Mouse (Mus musculus) frontal cortex, postnatal 36 days (tissue): ENCODE measurements at regions not wholly inside any gene's neighbourhood (a gene's known extent, or its start where the extent isn't known, plus 50 kb on each side); places are given as distances from the start of the nearest gene placed in this dataset.

Source experiments
- DNase-seq, 2 experiments: peaks; one replicate each; pipeline ENCODE4 v3.0.0; 2022; ENCODE audit warnings: low spot score in 2 of 2

- DNase-seq, result no peak
Measured at GRCm38 (mm10) chr12:26886635-26887014, 417.6 kb downstream of the Cmpk2 start.

GRCm38 (mm10) chr12:26885831-26886634 is 417.0 kb downstream of the Cmpk2 start:
- DNase-seq, result peak; percentile 30 to 31

- no peak for DNase-seq
Measured at GRCm38 (mm10) chr12:26885083-26885482, 416.1 kb downstream of the Cmpk2 start.

- peak; percentile 69 to 75 for DNase-seq
Measured at GRCm38 (mm10) chr12:26884156-26884555, 415.2 kb downstream of the Cmpk2 start.

DNA sequence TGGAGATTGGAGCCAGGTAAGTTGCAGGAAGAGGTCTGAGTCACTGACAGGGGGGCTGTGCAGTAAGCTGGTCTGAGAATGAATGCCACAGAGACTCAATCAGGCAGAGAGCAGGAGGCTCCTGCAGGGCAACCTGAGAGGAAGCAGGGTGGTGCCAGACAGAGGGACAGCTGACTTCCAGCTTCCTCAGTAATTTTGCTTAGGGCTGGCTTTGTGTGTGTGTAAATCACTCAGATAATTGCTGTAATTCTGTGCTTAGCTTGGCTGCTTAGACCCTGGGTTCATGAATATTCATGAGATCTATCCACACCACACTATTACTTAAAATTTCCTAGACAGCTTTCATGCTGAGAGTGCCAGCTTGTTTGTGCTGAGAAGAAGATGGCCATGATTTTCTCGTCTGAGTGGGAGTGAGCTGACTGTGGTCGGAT is 408.7 kb downstream of the Cmpk2 start:
- DNase-seq, result peak in 1 of 2 experiments; percentile 6

GRCm38 (mm10) chr12:26877284-26877683 is 408.3 kb downstream of the Cmpk2 start:
- DNase-seq, result no peak

DNA sequence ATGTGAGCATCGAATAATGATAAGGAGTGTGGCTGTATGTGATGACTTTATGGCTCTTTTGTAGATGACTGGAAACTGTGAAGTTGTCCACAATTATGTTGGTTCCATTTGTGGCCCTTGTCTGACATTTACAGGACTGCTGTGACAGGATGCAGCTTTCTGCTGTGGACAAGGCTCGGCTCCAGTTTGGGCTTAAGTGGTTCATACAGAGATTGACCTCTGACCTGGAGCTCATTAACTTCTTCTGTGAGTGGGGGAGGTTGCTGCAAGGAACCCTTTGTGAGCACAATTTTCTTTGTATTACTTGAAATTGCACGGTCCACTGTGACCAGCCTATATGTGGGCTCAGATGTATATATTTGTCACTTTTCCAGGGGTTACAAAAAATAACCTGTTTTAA is 403.5 kb downstream of the Cmpk2 start:
- no peak for DNase-seq

GRCm38 (mm10) chr12:26867731-26868130 is 398.7 kb downstream of the Cmpk2 start:
- no peak for DNase-seq

DNA sequence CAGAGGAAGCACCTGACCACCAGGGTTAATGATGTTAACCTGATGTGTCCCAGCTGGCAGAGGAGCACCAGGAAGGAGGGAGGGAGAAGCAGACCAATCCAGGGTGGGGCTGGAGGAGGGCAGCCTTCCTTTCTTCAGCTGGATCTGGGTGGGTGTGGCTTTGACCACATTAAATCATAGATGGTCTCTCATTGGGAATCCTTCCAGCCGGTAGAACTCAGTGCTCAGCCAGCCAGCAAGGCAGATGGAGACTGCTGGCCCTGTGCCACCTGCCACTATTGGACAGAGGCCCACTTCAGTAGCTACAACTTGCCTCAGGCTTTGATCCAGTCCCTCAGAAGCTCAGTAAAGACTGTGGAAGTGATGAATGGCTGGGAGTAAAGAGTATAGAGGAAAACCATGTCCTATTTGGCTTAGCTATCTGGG is 386.1 kb downstream of the Cmpk2 start:
- peak; percentile 44 to 71 for DNase-seq

DNA sequence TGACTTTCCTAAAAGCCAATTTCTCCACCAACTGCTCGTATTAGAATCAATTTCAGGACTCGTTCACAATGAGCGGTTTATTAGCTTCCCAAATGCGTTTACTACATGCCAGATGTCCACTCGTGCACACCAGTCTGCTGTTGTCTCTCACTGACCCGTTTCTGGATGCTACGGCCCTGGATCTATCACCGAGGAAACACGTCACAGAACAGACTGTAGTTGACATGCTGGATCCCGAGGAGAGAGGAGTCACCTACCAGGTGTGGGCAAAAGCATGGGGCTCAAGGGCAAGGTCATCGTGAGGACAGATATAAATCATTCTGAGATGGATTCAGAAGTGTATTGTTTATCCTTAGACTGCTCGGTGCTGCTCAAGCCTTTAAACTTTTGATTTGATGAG is 375.9 kb downstream of the Cmpk2 start:
- no peak for DNase-seq

- no peak for DNase-seq
Measured at GRCm38 (mm10) chr12:26842696-26843095, 373.7 kb downstream of the Cmpk2 start.

GRCm38 (mm10) chr12:26821257-26821968 is 352.4 kb downstream of the Cmpk2 start:
- no peak for DNase-seq

GRCm38 (mm10) chr12:26817866-26818265 is 348.9 kb downstream of the Cmpk2 start:
- no peak for DNase-seq

- DNase-seq, result no peak
Measured at GRCm38 (mm10) chr12:26815771-26816170, 346.8 kb downstream of the Cmpk2 start.

DNA sequence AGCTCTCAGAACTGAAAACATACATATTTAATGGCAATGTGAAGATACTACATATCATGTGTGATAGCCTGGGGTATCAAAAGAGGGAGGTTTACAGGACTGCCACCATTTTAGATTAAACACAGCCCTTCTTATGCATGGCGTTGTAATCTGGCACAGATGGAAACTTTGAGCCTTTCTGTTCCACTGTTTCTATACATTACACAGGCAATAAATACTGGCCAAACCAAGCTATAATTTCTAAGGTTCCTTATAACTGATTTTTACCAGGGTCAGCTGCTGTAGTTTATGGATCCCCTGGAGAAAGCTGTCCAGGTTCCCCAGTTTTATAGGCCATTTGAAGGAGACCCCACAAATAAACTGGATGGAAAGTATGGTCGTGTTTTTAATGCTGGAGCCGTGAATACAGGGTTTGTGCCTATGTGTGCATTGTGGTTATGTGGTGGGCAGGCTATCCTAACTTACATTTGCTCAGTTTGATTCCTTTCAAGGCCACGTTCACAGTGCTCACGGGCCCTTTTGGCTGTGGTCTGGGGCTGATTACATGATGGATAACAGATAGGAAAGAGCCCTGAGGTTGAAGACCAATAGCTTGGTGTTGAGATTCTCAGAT is 341.7 kb downstream of the Cmpk2 start:
- DNase-seq, result no peak

GRCm38 (mm10) chr12:26809670-26810069 is 340.7 kb downstream of the Cmpk2 start:
- peak; percentile 31 to 32 for DNase-seq

- DNase-seq, result no peak
Measured at GRCm38 (mm10) chr12:26802542-26802941, 333.5 kb downstream of the Cmpk2 start.

GRCm38 (mm10) chr12:26799310-26799709 is 330.3 kb downstream of the Cmpk2 start:
- no peak for DNase-seq

- no peak for DNase-seq
Measured at GRCm38 (mm10) chr12:26796367-26796766, 327.4 kb downstream of the Cmpk2 start.

GRCm38 (mm10) chr12:26789336-26789846 is 320.4 kb downstream of the Cmpk2 start:
- DNase-seq, result no peak

DNA sequence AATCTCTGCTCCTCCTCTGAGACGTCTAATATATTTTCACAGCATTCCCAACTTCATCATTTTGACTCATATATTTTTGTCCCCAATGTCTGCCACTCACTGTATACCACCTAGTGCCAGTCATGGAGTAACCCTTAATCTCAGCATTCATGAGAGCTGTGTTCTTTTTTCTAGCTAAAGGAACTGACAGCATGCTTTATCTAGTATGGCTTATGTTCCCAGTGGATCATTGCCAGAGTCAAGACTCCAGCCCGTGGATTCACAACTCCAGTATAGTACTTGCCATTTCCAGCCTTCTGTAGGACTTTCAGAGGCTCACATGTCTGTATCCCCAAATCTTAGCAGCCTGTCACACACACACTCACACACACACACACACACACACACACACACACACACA is 316.5 kb downstream of the Cmpk2 start:
- no peak for DNase-seq

DNA sequence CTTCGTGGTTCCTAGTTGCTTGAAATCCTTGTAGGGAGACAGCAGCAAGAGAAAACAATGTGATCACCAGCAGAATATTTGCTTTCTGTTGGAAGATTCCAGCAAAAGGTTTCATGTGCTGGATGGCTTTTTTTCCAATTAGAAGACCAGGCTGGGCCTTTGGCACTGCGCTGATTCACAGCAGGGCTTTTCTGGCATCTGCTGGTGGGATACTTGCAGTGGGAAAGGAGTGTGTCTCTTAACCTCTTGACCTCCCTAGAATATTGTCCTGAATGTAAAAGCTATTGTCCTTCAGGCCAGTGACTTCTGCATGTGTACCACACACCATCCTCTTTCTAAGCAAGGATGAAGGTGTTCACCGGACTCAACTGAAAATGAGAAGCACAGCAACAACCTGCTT is 315.4 kb downstream of the Cmpk2 start:
- no peak for DNase-seq
